Mouse (Mus musculus): Measurements from ENCODE around the gene Adig. TPM values are rescaled to one million over a fixed set of nuclear protein-coding genes. Genes with fewer than 3 reads are reported as not detected.

Adig gene
- total RNA-seq, 2 experiments from 2014 or later: not detected

- intact Hi-C loops (cut with DNase I): no loop called here
- DNase-seq (ENCODE audit: low spot score in 2 of 2): no peak
Observed at GRCm38 (mm10) chr2:158534559-158534958, 32.1 kb downstream of the Adig start.

DNA sequence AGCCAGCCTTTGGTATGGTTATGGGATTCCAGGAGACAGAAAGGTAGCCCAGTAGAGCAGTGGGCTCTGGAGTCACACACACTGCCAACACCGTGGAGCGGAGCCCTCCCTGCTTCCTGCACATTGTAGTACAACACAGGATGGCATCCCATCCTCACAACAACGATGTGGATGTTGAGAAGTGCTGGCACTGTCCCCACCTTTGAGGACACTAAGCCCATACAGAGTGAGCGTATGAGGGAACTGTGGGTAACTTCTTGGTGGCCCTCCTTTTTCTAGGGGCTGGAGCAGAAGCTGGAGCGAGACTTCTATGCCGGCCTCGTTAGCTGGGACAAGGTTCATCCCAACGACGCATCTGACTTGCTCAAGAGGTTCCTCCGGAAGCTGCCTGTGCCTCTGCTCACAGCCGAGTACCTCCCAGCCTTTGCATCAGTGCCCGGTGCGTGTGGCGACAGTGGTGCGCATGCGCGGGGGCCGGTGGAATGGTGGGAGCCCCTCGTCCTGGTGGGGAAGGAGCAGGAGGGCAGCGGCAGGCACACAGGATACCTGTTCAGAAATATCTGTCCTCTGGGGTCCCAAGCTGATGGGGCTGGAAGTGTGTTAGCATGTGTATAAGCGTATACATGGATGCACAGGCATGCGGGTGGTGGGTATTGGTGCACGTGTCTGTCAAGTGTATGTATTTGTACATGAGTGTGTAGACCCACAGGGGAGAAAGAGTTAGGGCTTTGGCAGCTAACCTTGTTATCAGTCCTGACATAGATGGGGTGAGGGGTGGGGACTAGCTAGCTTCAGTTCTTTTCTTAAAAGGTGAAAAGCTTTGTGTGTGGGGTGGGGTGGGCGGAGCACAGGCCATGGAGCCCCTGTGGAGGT lies 37.3 kb downstream of the Adig start:
- intact Hi-C loops (cut with DNase I): no loop called here
- DNase-seq (ENCODE audit: low spot score in 2 of 2): no peak

DNA sequence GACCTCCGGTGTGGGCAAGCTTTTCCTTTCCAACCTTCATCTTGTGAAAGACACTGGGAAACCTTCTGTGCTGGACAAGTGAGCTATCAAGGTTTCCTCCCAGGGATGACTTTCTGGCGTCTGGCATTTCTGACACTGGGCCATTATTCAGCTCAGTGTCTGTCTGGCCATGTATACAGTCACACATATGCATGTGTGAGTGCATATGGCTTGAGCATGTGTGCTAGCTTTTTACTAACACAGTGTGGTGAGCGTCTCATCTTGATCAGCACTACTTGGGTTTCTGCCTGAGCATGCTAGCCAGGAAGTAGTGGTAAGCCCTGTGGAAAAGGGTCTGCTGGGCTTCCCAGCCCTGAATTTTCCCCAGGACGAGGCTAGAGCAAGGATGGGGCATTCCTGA lies 38.9 kb downstream of the Adig start:
- no peak for DNase-seq (ENCODE audit: low spot score in 2 of 2)
- intact Hi-C loops (cut with DNase I): no loop called here

DNA sequence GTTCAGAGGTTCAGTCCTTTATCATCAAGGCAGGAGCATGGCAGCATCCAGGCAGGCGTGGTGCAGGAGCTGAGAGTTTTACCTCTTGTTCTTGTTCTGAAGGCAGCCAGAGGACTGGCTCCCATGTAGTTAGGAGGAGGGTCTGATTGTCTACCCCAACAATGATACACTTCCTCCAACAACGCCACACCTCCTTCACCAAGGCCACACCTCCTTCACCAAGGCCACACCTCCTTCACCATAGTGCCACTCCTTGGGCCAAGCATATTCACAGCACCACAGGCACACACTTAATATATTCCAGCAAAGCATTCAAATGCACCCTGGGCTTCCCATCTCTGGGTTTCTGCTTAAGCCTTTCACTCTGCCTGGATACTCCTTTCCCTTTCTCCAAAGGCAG lies 42.9 kb downstream of the Adig start:
- no peak for DNase-seq (ENCODE audit: low spot score in 2 of 2)
- intact Hi-C loops (cut with DNase I): loop anchor here (5.0 kb wide), 3 partner anchors 82 to 317 kb away; no protein-coding TSS in a partner anchor

DNA sequence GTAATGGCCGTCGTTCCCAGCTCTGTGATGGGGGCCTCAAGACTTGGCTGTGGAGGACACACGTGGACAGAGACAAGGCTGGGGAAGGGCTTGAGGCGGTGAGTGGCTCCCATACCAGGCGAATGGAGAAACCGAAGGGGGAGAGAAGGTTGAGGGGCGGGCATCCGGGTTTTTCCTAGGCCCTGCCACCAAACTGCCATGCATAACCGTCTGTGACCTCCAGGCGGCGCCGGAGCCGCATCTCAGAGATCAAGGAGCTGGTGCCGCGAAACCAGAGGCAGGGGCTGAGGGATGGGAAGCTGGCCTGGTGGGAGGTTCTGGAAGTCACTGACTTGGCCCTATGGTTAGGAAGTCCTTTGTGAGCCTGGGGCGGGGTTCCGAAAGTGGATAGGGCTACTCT lies 44.3 kb downstream of the Adig start:
- intact Hi-C loops (cut with DNase I): loop anchor here (5.0 kb wide), 3 partner anchors 81 to 316 kb away; no protein-coding TSS in a partner anchor
- DNase-seq (ENCODE audit: low spot score in 2 of 2): peak; percentile 84 to 85

DNA sequence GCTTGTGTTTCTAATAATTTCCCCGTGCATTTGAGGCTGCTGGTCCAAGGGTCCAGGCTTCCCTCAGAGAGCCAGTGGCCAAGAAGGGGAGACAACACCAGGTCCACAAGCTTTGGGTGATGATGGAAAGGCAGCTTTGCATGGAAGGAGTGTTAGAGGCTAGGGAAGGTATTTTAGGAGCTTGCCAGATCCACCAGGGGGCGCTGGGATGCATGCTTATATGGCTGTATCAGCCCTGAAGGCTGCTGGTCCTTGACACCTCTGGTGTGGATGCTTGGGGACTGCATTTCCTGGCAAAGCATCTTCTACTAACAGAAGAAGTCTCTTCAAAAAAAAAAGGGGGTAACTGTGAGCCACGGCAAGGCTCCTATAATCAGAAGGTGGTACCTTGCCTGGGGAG lies 47.7 kb downstream of the Adig start:
- peak; percentile 80 to 88 for DNase-seq (ENCODE audit: low spot score in 2 of 2)
- intact Hi-C loops (cut with DNase I): loop anchor here (5.0 kb wide), 2 partner anchors 62 to 197 kb away; partner anchors contain the start of gene Slc32a1

GRCm38 (mm10) chr2:158554366-158554765 lies 52.0 kb downstream of the Adig start:
- intact Hi-C loops (cut with DNase I): loop anchor here (5.0 kb wide), 2 partner anchors 58 to 193 kb away; partner anchors contain the start of gene Slc32a1
- no peak for DNase-seq (ENCODE audit: low spot score in 2 of 2)

DNA sequence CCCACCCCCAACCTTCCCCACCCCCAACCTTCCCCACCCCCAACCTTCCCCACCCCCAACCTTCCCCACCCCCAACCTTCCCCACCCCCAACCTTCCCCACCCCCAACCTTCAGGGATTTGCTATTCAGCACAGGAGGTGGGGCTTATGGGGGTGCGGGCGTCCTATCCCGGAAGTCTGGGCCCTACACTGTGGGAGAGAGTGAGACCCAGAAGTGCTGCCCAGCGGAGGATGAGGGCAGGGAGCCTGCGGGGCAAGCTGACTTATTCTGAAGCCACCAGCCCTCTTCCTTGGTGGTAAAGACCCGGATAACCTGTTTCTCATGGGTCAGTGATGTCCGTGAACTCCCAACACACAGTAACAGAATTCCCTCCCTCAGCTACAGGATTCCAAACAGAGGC lies 52.8 kb downstream of the Adig start:
- intact Hi-C loops (cut with DNase I): no loop called here
- no peak for DNase-seq (ENCODE audit: low spot score in 2 of 2)

DNA sequence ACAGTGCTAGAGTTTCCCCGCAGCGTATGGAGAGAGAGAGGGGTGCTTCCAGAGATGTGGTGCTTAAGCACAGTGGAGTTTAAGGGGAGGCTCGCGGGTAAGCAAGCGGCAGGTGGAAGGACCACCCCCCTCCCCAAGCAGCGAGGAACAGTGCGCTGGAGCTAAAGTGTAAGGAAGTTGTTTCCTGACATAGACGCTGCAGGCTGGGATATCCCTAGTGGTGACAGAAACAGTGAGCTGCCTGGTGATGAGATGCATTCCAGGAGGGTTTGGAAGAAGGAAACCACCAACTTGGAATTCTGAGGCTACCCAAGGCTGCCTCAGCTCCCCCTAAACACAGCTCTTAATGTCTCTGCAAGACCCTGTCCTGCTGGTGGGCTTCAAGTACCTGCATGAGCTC lies 53.4 kb downstream of the Adig start:
- intact Hi-C loops (cut with DNase I): no loop called here
- no peak for DNase-seq (ENCODE audit: low spot score in 2 of 2)

- intact Hi-C loops (cut with DNase I): no loop called here
- DNase-seq (ENCODE audit: low spot score in 2 of 2): peak; percentile 82 to 89
Observed at GRCm38 (mm10) chr2:158556225-158556624, 53.8 kb downstream of the Adig start.

- intact Hi-C loops (cut with DNase I): no loop called here
- DNase-seq (ENCODE audit: low spot score in 2 of 2): peak; percentile 31 to 40
Observed at GRCm38 (mm10) chr2:158556750-158557149, 54.3 kb downstream of the Adig start.

Other genes with a start within 250 kb of the Adig start
- not detected for gene Bpi, start 244.5 kb upstream of the Adig start, total RNA-seq (2021)
- gene Lbp, start 196.1 kb upstream of the Adig start, total RNA-seq (2021): 1 to 10 TPM; 3.4 to 4.5 TPM
- gene Snhg11, start 127.0 kb upstream of the Adig start, total RNA-seq (2021): 100 to 1,000 TPM; 568 to 604 TPM
- 10 to 100 TPM; 93.1 to 93.2 TPM for gene Ralgapb, start 92.8 kb upstream of the Adig start, total RNA-seq (2021)
- not detected for gene Arhgap40, start 10.2 kb downstream of the Adig start, total RNA-seq (2021)
- gene Slc32a1, start 108.2 kb downstream of the Adig start, total RNA-seq (2021): 10 to 100 TPM; 89.6 to 100.0 TPM
- 10 to 100 TPM in 1 of 2 experiments, 1 to 10 TPM in 1; 9.1 to 10.1 TPM for gene Actr5, start 122.3 kb downstream of the Adig start, total RNA-seq (2021)
- gene Ppp1r16b, start 162.8 kb downstream of the Adig start, total RNA-seq (2021): 10 to 100 TPM; 74.2 to 76.5 TPM

Data from left cerebral cortex, postnatal 14 days (tissue).